Mouse (Mus musculus): ENCODE measurements around the gene Zfp90.
"Not testable (repeated sequence)": the region's sequence is repeated elsewhere in the genome, so short reads cannot be mapped to it uniquely, and the experiment has no call there.

Zfp90 gene

DNA sequence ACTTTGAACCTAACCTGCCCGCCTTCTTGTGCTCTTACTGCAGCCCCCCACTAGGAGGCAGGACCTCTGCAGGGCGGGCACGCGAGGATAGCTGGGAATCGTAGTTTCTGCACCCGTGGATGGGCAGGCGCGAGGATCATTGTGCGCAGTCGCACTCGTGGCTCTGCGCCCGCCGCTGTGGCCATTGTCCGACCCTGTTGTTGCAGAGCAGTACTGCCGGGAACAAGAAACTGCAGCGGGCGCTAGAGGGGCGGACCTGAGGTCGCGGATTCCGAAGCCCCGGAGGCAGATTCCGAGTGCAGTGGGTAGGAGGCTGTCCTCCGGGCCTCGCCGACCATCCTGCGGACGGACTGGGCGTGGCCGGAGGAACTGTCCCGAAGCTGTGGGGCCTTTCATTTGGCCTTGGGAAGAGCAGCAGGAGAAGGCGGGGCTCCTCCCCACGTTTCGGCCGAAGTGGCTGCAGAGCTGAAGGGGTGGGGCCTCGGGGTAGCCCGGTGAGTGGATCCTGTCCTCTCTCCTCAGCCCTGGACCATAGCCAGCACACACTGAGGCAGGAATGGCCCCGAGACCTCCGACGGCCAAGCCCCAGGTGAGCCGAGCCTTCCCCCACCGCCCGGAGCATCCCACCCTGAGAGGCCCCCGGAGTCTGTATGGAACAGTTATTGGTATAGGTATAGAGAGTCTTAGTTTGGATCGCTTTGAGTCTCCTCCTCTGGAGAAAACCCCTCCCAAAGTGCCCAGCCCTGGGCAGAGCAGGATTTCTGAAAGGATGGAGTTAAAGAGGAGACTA, at the start of gene Zfp90:
Gene Zfp90, plus strand, starts transcription at position 146 of the 790 bp plus-strand sequence.
- in situ Hi-C loops (cut with MboI, MseI) = loop anchor here (5.0 to 10.0 kb wide), 3 partner anchors 78 to 229 kb away; partner anchors contain the start of gene Smpd3

GRCm38 (mm10) chr8:106368501-106368900, 46.6 kb upstream of the Zfp90 start:
- in situ Hi-C loops (cut with MboI, MseI) = no loop called here

- in situ Hi-C loops (cut with MboI, MseI) = no loop called here
These were observed 46.1 kb upstream of the Zfp90 start for GRCm38 (mm10) chr8:106369069-106369468.

GRCm38 (mm10) chr8:106375957-106376356, 39.2 kb upstream of the Zfp90 start:
- in situ Hi-C loops (cut with MboI, MseI) = no loop called here

DNA sequence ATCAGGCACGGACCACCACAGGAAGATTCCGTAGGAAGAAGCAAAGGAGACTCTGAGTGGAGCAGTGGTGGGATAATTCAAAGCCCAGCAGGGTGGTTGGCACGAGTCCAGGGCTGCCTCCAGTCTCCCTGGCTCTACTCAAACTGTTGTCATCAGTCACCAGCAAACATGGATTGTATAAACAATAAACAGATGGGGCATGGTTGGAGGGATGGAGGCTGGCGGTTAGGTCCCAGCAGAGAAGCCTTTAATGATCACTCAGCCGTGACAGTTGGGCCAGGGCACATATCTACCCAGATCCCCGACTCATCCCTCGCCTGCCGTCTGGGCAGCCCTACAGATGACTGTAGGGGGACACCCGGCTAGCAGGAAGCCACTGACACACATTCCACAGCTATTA, 38.3 kb upstream of the Zfp90 start:
- in situ Hi-C loops (cut with MboI, MseI) = no loop called here

DNA sequence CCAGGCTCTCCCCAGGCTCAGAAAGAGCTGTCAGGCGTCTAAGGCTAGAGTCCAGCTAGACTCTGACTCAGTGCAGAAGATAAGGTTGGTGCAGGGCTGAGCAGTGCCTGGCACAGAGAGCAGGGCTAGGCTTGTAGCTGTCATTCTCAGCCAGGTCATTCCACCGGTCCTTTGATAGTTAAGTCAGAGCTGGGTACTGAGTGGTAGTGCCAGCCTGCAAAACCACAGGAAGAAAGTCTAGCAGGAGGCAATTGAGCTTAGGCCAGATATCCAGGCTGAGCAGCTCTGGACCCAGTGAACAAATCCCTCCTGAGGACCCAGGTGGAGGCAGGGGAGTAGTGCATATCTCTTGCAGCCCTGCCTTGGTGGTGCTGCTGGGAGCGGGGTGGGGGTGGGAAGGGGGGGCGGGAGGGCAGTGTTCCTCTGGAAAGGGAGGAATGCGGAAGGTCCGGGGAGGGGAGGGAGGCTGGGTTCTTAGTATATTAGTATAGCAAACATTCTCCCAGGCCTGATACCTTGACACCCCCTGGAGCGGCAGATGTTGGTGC, 36.6 kb upstream of the Zfp90 start:
- in situ Hi-C loops (cut with MboI, MseI) = no loop called here

GRCm38 (mm10) chr8:106379357-106379756, 35.8 kb upstream of the Zfp90 start:
- in situ Hi-C loops (cut with MboI, MseI) = no loop called here

DNA sequence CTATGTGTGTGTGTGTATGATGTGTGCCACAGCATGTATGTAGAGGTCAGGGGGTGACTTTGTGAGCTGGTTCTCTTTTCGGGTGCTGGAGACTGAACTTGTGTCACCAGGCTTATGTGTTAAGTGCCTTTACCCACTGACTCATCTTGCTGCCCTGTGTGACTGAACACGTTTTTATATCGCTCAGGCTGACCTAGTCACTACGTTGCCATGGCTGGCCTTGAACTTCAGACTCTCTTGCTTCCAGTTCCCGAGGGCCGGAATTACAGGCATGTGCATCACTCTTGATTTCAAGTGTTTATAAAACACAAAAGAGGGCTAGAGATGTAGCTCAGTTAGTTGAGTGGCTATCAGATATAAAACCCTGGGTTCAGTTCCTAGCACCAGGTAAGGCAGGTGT, 34.1 kb upstream of the Zfp90 start:
- in situ Hi-C loops (cut with MboI, MseI) = no loop called here

DNA sequence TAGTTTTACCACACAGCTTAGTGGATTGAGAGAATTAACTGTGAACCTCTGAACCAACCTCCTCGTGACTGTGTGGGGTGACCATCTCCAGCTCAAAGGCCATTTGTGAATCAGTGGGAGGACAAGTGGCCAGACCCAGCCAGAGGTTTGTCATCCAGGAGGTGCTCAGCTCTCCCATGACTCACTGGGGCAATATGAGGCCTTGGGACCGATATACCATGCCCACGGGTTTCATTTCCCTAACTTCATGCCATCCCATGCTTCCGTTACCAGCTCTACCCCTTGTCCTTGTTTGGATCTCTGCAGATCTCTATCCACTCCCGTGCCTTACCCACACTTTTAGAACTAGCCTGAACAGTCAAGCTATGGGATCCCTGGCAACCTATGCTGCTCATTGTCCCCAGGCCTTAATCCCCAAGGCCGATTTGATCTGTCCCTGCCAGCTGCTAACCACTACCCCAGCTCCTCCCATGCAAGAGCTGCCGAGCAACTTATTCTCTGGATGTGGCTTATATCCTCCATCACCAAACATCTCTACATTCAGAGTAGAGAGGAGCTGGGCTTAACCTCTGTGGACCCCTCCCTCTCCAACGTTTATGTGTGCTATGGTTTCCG, 27.2 kb upstream of the Zfp90 start:
- in situ Hi-C loops (cut with MboI, MseI) = no loop called here

GRCm38 (mm10) chr8:106394493-106394892, 20.6 kb upstream of the Zfp90 start:
- in situ Hi-C loops (cut with MboI, MseI) = no loop called here

- in situ Hi-C loops (cut with MboI, MseI) = no loop called here
These were observed 15.4 kb upstream of the Zfp90 start for GRCm38 (mm10) chr8:106399694-106400093.

DNA sequence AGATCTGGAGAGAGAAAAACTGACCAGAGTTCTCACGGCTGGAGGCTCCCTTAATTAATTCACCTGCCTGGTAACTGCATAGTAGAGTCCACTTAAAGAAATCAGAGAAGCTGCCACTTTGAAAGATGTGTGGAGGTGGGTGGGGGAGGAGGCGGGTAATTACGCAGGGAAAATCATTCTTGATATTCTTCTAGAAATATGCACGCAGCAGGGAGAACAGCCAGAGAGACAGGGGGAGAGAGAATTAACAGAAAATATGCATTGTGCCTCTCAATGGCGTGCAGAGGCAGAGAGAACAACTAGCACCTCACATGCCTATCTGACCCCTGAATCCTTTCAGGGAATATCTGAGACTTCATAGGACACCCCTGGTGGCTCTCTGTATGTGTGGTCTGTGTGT, 14.9 kb upstream of the Zfp90 start:
- in situ Hi-C loops (cut with MboI, MseI) = no loop called here

DNA sequence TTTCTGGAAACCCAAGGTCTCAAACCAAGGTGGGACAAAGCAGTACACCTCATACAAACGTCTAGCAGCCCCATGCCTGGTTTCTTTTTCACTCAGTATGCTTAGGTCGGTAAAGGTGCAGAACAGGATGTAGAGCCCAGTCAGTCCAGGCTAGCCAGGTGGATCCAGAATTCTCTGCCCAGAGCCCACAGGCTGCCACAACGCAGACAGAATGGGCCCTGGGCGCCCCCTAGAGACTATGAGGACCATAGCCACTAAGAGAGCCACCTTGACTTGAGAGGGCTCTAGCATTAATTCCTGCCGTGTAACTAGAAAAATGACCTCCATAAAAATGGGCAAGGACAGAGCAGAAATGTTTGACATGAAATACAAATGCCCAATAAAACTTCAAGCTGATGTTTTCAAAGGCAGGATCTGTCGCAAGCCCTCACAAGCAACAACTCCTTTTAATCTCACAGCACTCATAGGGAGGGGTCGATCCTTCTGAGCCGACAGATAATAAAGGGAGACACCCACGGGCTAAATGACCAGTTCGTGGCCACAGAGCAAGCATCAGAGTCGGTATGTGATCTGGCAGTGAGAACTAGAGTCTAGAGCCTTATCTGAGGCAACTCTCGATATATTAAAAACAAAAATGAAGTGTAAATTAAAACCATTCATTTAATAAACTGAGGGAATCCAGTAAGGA, 11.7 kb upstream of the Zfp90 start:
- in situ Hi-C loops (cut with MboI, MseI) = no loop called here

DNA sequence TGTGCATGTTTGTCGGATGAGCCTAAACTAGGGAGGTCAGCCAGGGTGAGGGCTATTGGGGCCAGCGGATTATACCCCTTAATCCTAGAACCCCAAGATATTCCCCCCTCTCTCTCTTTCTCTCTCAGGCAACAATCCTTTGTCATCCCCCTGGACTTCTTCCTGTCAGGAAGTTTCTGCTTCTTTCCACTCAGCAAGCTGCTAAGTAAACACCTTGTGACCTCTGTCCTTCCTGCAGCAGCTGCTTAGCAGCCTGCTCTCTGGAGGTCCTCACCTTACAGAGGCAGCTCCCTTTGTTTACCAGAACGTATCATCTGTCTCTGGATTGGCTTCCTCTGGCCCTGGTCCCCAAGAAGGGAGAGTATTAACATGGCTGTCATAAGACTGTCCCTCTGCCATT, 10.3 kb upstream of the Zfp90 start:
- in situ Hi-C loops (cut with MboI, MseI) = no loop called here

GRCm38 (mm10) chr8:106405810-106406209, 9.3 kb upstream of the Zfp90 start:
- in situ Hi-C loops (cut with MboI, MseI) = no loop called here

GRCm38 (mm10) chr8:106410055-106410454, 5.1 kb upstream of the Zfp90 start:
- in situ Hi-C loops (cut with MboI, MseI) = loop anchor here (5.0 to 10.0 kb wide), 3 partner anchors 125 to 243 kb away; partner anchors contain the start of gene Slc7a6

- in situ Hi-C loops (cut with MboI, MseI) = loop anchor here (5.0 to 10.0 kb wide), 3 partner anchors 124 to 243 kb away; partner anchors contain the start of gene Slc7a6
These were observed 4.6 kb upstream of the Zfp90 start for GRCm38 (mm10) chr8:106410564-106410963.

- in situ Hi-C loops (cut with MboI, MseI) = loop anchor here (5.0 to 10.0 kb wide), 3 partner anchors 123 to 245 kb away; partner anchors contain the start of gene Slc7a6
These were observed 3.2 kb upstream of the Zfp90 start for GRCm38 (mm10) chr8:106411783-106412451.

DNA sequence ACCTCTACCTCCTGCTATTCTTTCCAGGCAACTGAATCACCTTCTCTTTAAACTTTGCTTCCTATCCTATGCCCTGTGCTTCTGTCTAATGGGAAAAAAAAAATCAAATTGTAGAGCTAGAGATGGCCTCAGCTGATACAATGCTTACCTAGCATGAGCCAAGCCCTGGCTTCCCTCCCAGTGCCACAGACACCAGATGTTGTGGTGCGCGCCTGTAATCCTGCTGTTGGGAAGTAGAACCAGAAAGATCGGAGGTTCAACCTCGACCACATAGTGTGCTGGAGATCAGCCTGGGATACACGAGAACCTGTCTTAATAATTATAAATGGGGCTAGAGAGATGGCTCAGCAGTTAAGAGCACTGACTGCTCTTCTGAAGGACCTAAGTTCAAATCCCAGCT, 2.6 kb downstream of the Zfp90 start:
- in situ Hi-C loops (cut with MboI, MseI) = loop anchor here (5.0 to 10.0 kb wide), 3 partner anchors 80 to 227 kb away; partner anchors contain the start of gene Smpd3

- in situ Hi-C loops (cut with MboI, MseI) = no loop called here
These were observed 16.0 kb downstream of the Zfp90 start for GRCm38 (mm10) chr8:106431088-106431487.

GRCm38 (mm10) chr8:106431952-106432351, 16.8 kb downstream of the Zfp90 start:
- in situ Hi-C loops (cut with MboI, MseI) = not testable (repeated sequence)

Data from regulatory T cell (primary cell).